Mouse (Mus musculus): ENCODE measurements at regions not wholly inside any gene's neighbourhood (a gene's known extent, or its start where the extent isn't known, plus 50 kb on each side); places are given as distances from the start of the nearest gene placed in this dataset.

GRCm38 (mm10) chr7:136707200-136708003 lies 187.0 kb upstream of the Mgmt start:
- DNase-seq, result no peak

- no peak for DNase-seq
These were observed 186.4 kb upstream of the Mgmt start for GRCm38 (mm10) chr7:136708004-136708435.

- no peak for DNase-seq
These were observed 183.8 kb upstream of the Mgmt start for GRCm38 (mm10) chr7:136710653-136711052.

- DNase-seq, result no peak
These were observed 181.3 kb upstream of the Mgmt start for GRCm38 (mm10) chr7:136712962-136713640.

- DNase-seq, result no peak
These were observed 166.6 kb upstream of the Mgmt start for GRCm38 (mm10) chr7:136727628-136728402.

GRCm38 (mm10) chr7:136742171-136742570 lies 152.2 kb upstream of the Mgmt start:
- DNase-seq, result no peak

- DNase-seq, result no peak
These were observed 149.0 kb upstream of the Mgmt start for GRCm38 (mm10) chr7:136745412-136745811.

- no peak for DNase-seq
These were observed 142.9 kb upstream of the Mgmt start for GRCm38 (mm10) chr7:136751477-136751876.

- DNase-seq, result no peak
These were observed 139.6 kb upstream of the Mgmt start for GRCm38 (mm10) chr7:136754821-136755220.

- DNase-seq, result no peak
These were observed 129.4 kb upstream of the Mgmt start for GRCm38 (mm10) chr7:136765026-136765425.

GRCm38 (mm10) chr7:136767231-136767630 lies 127.2 kb upstream of the Mgmt start:
- DNase-seq, result peak in 1 of 2 experiments; percentile 11

GRCm38 (mm10) chr7:136780708-136781107 lies 113.7 kb upstream of the Mgmt start:
- DNase-seq, result no peak

GRCm38 (mm10) chr7:136791162-136791561 lies 103.3 kb upstream of the Mgmt start:
- DNase-seq, result no peak

- no peak for DNase-seq
These were observed 102.3 kb upstream of the Mgmt start for GRCm38 (mm10) chr7:136792131-136792530.

GRCm38 (mm10) chr7:136796415-136796814 lies 98.0 kb upstream of the Mgmt start:
- no peak for DNase-seq

- DNase-seq, result no peak
These were observed 96.5 kb upstream of the Mgmt start for GRCm38 (mm10) chr7:136797780-136798435.

- no peak for DNase-seq
These were observed 95.8 kb upstream of the Mgmt start for GRCm38 (mm10) chr7:136798605-136799004.

- no peak for DNase-seq
These were observed 87.3 kb upstream of the Mgmt start for GRCm38 (mm10) chr7:136807101-136807500.

- DNase-seq, result no peak
These were observed 86.4 kb upstream of the Mgmt start for GRCm38 (mm10) chr7:136807968-136808367.

- no peak for DNase-seq
These were observed 84.8 kb upstream of the Mgmt start for GRCm38 (mm10) chr7:136809576-136809975.

- no peak for DNase-seq
These were observed 80.6 kb upstream of the Mgmt start for GRCm38 (mm10) chr7:136813691-136814325.

- DNase-seq, result no peak
These were observed 79.7 kb upstream of the Mgmt start for GRCm38 (mm10) chr7:136814751-136815150.
